Mouse (Mus musculus) lung, embryonic 15.5 days (tissue): ENCODE data around the gene Mgat3. TPM values are rescaled to one million over a fixed set of nuclear protein-coding genes. Genes with fewer than 3 reads are reported as not detected.

ENCODE experiments used
- ATAC-seq: fragments of 200-750 bp; cut with Nextera tagmentation; 2 replicates; pipeline ENCODE4 v1.8.0; 2017; ENCODE audit warnings: moderate number of reproducible peaks, borderline replicate concordance; ENCODE audit not compliant: low FRiP score, low TSS enrichment; ENCODE audit errors: extremely low read depth
- H3K27ac ChIP-seq: fragments of 300-500 bp; sonication (generic); 2 replicates; pipeline ENCODE4 v1.5.1; 2015; ENCODE audit warnings: moderate library complexity, mild to moderate bottlenecking, inconsistent platforms
- H3K27me3 ChIP-seq: fragments of 300-500 bp; sonication (generic); 2 replicates; pipeline ENCODE4 v1.6.1; 2015; ENCODE audit warnings: inconsistent platforms
- H3K36me3 ChIP-seq: fragments of 300-500 bp; sonication (generic); 2 replicates; pipeline ENCODE4 v1.6.1; 2015; ENCODE audit warnings: inconsistent platforms
- H3K4me1 ChIP-seq: fragments of 300-500 bp; sonication (generic); 2 replicates; pipeline ENCODE4 v1.6.1; 2015; ENCODE audit warnings: inconsistent platforms
- H3K4me2 ChIP-seq: fragments of 300-500 bp; sonication (generic); 2 replicates; pipeline ENCODE4 v1.6.1; 2015; ENCODE audit warnings: inconsistent platforms, mild to moderate bottlenecking, moderate library complexity
- H3K4me3 ChIP-seq: fragments of 300-500 bp; sonication (generic); 2 replicates; pipeline ENCODE4 v1.5.1; 2015; ENCODE audit warnings: mild to moderate bottlenecking, inconsistent platforms
- H3K9ac ChIP-seq: fragments of 300-500 bp; sonication (generic); 2 replicates; pipeline ENCODE4 v1.6.1; 2015; ENCODE audit warnings: inconsistent platforms
- H3K9me3 ChIP-seq: fragments of 300-500 bp; sonication (generic); 2 replicates; pipeline ENCODE4 v1.6.1; 2016; ENCODE audit warnings: inconsistent platforms
- WGBS: fragments of 180-500 bp; shearing (Covaris S2); methylation state at CpG from one replicate; pipeline ENCODE4 v1.1.7; 2015; 5-methylcytosine and 5-hydroxymethylcytosine counted together
- polyA plus RNA-seq: library from polyadenylated mRNA; unstranded; fragments of >200 nt; fragmentation: Nextera tagmentation; extraction: Ambion mirVana; gene quantifications from 2 replicates; pipeline ENCODE4 v1.2.1, GENCODE M21; 2015

Mgat3 gene
- polyA plus RNA-seq, 1 experiment from 2014 or later: 5.2 TPM

DNA sequence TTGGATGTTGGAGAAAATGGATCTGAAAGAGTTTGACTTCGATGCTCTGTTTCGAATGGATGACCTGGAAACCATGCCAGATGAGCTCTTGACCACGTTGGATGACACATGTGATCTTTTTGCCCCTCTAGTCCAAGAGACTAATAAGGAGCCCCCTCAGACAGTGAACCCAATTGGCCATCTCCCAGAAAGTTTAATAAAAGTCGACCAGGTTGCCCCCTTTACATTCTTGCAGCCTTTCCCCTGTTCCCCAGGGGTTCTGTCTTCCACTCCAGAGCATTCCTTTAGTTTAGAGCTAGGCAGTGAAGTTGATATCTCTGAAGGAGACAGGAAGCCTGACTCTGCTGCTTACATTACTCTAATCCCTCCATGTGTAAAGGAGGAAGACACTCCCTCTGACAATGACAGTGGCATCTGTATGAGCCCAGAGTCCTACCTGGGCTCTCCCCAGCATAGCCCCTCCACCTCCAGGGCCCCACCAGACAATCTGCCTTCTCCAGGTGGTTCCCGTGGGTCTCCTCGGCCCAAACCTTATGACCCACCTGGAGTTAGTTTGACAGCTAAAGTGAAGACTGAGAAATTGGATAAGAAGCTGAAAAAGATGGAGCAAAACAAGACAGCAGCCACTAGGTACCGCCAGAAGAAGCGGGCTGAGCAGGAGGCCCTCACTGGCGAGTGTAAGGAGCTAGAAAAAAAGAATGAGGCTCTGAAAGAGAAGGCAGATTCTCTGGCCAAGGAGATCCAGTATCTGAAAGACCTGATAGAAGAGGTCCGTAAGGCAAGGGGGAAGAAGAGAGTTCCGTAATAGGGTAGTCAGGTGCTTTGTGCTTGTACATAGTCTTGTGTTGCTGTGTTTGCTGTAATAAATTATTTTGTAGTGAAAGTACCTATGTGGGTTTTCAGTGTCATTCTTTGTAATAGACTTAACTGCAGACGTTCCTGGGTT is 83.4 kb downstream of the Mgat3 start:
- peak overlapping the region; percentile 86 for H3K4me3 ChIP-seq
- peaks cover 34% of the 10 kb centered on the region for H3K4me1 ChIP-seq
- ATAC-seq: no peak
- H3K4me2 ChIP-seq: peak overlapping the region; percentile 82
- peak overlapping the region; percentile 95 for H3K27ac ChIP-seq
- no peaks in the 10 kb centered on the region for H3K9me3 ChIP-seq
- peaks cover 47% of the 10 kb centered on the region for H3K36me3 ChIP-seq
- H3K9ac ChIP-seq: peak overlapping the region; percentile 96
- WGBS: 50% methylated on average over 12 of the region's 12 CpGs
- H3K27me3 ChIP-seq: no peaks in the 10 kb centered on the region

DNA sequence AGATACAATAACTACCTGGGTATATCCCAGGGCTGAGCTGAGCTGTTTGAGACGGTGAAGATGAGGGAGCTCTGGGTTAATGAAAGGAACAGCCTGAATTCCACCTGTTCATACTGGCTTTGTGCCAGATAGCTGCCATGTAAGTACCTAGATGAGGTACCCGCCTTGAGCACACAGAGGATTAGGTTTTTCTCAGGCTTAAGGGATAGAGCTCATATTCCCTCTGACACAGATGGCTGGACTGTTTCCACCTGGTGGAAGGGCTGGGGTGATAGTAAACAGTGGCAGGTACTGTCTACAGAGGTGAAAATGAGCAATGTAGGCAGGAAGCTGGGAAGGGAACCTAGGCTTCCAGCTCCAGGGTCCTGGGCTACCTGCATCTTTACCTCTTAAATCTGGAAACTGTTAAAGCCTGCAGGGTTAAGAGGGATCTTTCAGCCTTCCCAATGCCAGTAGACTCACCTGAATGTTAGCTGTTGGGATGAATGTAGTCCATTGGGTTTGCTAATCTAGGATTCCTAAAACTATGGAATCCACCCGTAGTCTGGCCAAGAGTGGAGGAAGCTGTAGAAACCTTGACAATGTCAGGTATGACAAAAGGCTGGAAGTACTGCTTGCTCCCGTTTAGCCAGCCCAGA is 84.2 kb downstream of the Mgat3 start:
- ATAC-seq: no peak
- peak overlapping the region; percentile 82 for H3K4me2 ChIP-seq
- no peak overlapping the region; the same call in 1 of the 2 replicates for H3K9ac ChIP-seq
- H3K9me3 ChIP-seq: no peaks in the 10 kb centered on the region
- peaks cover 47% of the 10 kb centered on the region for H3K36me3 ChIP-seq
- 14% methylated on average over 4 of the region's 4 CpGs for WGBS
- 0 out of 2 replicates have a peak overlapping the region, but pooled peaks have one; percentile 86 for H3K4me3 ChIP-seq
- no peaks in the 10 kb centered on the region for H3K27me3 ChIP-seq
- H3K27ac ChIP-seq: peak overlapping the region; percentile 95
- H3K4me1 ChIP-seq: peaks cover 37% of the 10 kb centered on the region

DNA sequence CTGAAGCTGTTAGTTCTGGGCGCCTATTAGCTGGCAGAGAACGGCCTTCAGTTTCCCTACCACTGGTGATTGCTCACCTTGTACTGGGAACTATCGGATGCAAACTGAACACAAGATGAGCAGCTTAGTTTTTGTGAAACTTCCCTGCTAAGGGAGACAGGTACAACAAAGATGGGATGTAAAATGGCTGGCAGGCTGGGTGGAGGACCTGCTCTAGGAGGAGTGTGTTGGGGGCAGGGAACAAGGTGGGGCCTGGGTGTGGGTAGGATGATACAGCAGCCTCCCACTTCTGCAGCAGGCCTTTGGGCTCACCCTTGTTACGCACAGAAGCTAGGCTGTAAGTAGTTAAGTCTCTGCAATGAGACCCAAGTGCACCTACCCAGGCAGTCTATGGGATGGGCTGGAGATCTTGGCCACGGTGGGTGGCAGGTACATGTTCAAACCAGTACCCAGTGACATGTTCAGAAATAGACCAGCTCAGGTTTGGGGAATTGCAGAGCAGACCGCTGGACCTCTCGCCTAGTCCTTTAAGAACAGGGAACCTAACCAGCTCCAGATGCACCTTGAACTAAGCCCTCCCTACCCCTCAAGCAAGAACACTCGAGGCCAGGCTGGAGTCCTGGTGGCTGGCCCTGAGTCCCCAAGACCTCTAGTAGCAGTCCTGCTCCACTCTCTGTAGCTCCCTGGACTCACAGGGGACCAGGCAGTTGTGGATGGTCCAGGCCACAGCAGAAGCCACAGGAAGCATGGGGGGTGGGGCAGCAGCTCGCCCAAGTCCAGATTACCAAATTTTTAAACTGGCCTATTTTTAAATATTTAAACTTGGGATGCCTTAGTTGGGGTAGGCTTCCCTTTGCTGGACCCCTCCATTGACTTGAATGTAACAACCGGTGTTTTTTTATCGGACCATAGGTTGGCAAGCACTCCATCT is 85.0 kb downstream of the Mgat3 start:
- no peak overlapping the region for H3K4me3 ChIP-seq
- no peak for ATAC-seq

DNA sequence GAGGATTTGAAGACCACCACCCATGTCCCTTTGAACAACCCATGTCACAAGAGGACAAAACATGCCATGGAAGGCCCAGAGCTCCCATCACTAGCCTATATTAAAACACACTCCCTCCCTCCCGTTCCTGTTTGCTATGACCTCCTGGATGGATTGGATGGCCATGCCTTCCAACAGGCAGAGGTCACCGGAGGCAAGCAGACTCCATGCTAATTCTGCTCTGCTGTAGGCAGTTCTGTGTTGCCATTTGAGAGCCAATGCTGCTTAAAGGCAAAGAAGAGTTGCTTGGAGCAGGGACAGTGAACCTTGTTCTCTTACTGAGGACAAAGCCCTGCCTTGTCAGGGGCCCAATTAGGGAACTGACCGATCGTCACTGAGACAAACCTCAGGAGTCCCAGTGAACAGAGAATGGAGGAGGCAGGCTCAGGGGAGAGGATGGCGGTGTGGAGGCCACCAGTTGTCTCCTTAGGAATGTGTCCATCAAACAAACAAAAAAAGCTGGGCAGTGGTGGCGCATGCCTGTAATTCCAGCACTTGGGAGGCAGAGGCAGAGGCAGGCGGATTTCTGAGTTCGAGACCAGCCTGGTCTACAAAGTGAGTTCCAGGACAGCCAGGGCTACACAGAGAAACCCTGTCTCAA is 86.0 kb downstream of the Mgat3 start:
- no peak overlapping the region for H3K27ac ChIP-seq
- 71% methylated on average over 8 of the region's 8 CpGs for WGBS

More for the DNA sequence above, 85.0 kb downstream of the Mgat3 start:
- Histone ChIP-seq H3K9ac (no peak overlapping the region), H3K27ac (peak overlapping the region; percentile 95), H3K9me3 (no peaks in the 10 kb centered on the region), H3K4me2 (peak overlapping the region; percentile 82), H3K4me1 (peaks cover 39% of the 10 kb centered on the region), H3K27me3 (no peaks in the 10 kb centered on the region), H3K36me3 (peaks cover 43% of the 10 kb centered on the region)
- WGBS: 56% methylated on average over 11 of the region's 11 CpGs

DNA sequence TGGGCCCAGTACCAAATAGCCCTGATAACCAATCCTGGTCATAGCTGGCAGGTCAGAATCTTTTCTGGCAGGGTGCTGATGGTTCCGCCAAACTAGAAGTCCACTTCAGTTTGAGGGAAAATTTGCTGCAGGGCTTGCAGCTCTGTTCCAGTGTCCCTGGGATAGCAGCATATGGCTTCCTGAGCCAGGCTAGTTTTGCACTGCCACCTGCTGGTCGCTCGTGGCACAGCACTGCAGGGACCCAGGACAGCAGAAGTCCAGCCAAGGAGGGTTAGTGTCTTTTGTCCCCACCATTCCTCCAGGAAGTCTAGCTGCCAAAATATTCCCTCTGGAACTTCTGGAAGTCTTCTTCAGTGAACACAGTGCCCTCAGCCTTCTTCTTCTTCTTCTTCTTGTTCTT is 87.2 kb downstream of the Mgat3 start:
- no peak for ATAC-seq
- Histone ChIP-seq H3K4me3 (no peak overlapping the region), H3K27ac (no peak overlapping the region), H3K9me3 (no peaks in the 10 kb centered on the region), H3K9ac (no peak overlapping the region), H3K4me2 (no peak overlapping the region), H3K27me3 (no peaks in the 10 kb centered on the region), H3K4me1 (peaks cover 36% of the 10 kb centered on the region), H3K36me3 (peaks cover 43% of the 10 kb centered on the region)
- WGBS: 21% methylated on average over 3 of the region's 3 CpGs

More for the DNA sequence above, 86.0 kb downstream of the Mgat3 start:
- H3K9ac ChIP-seq: no peak overlapping the region
- H3K27me3 ChIP-seq: no peaks in the 10 kb centered on the region
- no peak overlapping the region for H3K4me3 ChIP-seq
- H3K9me3 ChIP-seq: no peaks in the 10 kb centered on the region
- no peak for ATAC-seq
- peaks cover 35% of the 10 kb centered on the region for H3K4me1 ChIP-seq
- H3K4me2 ChIP-seq: no peak overlapping the region
- peaks cover 43% of the 10 kb centered on the region for H3K36me3 ChIP-seq

DNA sequence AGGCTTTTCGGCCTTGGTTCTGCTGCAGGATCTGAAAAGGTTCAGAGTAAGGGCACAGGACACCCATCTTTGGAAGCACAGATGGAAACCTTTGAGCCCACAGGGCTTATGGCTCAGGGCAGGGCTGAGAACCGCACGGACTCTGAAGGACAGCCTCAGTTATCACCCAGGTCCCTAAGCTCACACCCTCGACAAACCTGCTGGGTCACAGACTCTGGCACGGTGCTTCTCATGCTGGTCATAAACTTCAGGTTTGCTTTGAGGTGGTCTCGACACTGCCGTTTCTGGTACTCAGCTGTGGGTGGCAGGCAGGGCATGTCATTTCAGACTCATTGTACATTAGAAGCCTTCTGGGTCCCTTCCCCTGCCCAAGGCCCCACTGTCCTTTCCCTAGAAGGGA is 87.6 kb downstream of the Mgat3 start:
- Histone ChIP-seq H3K4me2 (no peak overlapping the region), H3K9me3 (no peaks in the 10 kb centered on the region), H3K4me3 (no peak overlapping the region), H3K36me3 (peaks cover 42% of the 10 kb centered on the region), H3K4me1 (peaks cover 36% of the 10 kb centered on the region), H3K27ac (no peak overlapping the region), H3K9ac (no peak overlapping the region), H3K27me3 (no peaks in the 10 kb centered on the region)
- ATAC-seq: no peak
- 75% methylated on average over 7 of the region's 7 CpGs for WGBS

DNA sequence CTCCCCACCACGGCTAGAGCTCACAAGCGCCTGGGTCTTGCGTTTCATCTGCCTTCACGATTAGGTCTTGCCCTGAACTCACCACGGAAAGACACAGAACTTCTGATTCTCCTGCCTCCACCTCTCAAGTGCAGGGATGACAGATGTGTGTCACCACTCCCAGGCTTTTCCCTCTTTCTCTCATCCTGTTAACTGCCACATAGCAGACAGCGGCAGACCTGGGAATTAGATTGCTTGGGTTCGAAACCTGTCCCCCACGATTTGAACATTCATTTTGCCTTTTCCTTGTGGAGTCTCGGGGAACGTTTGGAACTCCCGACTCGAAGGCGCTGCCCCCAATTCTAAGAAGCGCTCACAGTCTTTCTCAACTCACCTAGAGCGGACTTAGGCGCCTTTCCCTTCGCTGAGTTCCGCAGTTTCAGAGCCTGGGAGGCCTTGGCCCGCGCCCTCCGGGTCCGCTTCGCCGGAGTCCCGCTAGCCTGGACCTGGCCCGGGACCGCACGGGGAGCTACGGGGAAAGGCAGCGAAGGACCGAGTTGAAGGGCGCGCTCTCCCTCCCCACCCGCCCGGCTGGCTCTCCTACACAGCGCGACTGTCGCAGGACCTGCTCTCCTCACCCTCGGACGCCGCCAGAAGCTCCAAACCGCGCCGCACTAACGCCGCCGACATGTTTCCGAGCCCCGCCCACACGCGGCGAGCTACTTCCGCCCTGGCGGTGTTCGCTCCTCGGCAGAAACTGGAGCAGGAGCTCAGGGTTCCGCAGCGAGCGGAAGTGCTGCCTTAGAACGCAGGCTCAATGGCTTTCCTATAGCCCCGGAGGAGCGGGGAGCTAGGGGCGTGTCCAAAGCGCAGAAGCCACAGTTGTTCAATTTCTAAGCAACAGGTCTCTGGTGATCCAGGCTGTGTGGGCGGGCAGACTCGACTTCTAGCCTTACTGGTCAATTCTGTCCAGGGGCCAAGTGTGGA is 90.4 kb downstream of the Mgat3 start, which contains the start of gene Rps19bp1:
Gene Rps19bp1, minus strand, starts transcription at position 706 of the 966 bp plus-strand sequence.
- Histone ChIP-seq H3K27me3 (no peaks in the 10 kb centered on the region), H3K4me1 (peaks cover 18% of the 10 kb centered on the region), H3K9ac (peak within 1 kb of the TSS; percentile 87), H3K4me3 (peak within 1 kb of the TSS; percentile 94), H3K36me3 (peaks cover 16% of the 10 kb centered on the region; the same call in 1 of the 2 replicates), H3K4me2 (peak within 1 kb of the TSS; percentile 86), H3K27ac (peak within 1 kb of the TSS; percentile 31), H3K9me3 (no peaks in the 10 kb centered on the region)
- peak; percentile 92 for ATAC-seq
- under 1% methylated on average over 65 of the region's 66 CpGs for WGBS

Other genes with a start within 250 kb of the Mgat3 start
- gene Cbx7, start 202.6 kb upstream of the Mgat3 start, polyA plus RNA-seq: 2.4 and 2.8 TPM in 2 replicates
- 8.4 TPM in 2 replicates for gene Pdgfb, start 158.7 kb upstream of the Mgat3 start, polyA plus RNA-seq
- 18.8 and 20.6 TPM in 2 replicates for gene Syngr1, start 82.4 kb upstream of the Mgat3 start, polyA plus RNA-seq
- 1,053 and 1,095 TPM in 2 replicates for gene Rpl3, start 81.9 kb upstream of the Mgat3 start, polyA plus RNA-seq
- 33.0 and 34.6 TPM in 2 replicates for gene Tab1, start 40.6 kb upstream of the Mgat3 start, polyA plus RNA-seq
- gene Mief1, start 60.3 kb downstream of the Mgat3 start, polyA plus RNA-seq: 28.4 and 28.9 TPM in 2 replicates
- gene AC140267.1, start 62.1 kb downstream of the Mgat3 start, polyA plus RNA-seq: not detected in 2 replicates
- gene Atf4, start 81.5 kb downstream of the Mgat3 start, polyA plus RNA-seq: 121 and 124 TPM in 2 replicates
- 47.1 and 51.8 TPM in 2 replicates for gene Rps19bp1, start 90.6 kb downstream of the Mgat3 start, polyA plus RNA-seq
- gene Cacna1i, start 113.5 kb downstream of the Mgat3 start, polyA plus RNA-seq: not detected in 2 replicates